Mouse (Mus musculus): ENCODE measurements at regions not wholly inside any gene's neighbourhood (a gene's known extent, or its start where the extent isn't known, plus 50 kb on each side); places are given as distances from the start of the nearest gene placed in this dataset.
"Not testable (repeated sequence)": the region's sequence is repeated elsewhere in the genome, so short reads cannot be mapped to it uniquely, and the experiment has no call there.

GRCm38 (mm10) chr15:52406156-52406885 lies 1478.4 kb upstream of the Gm7489 start:
- no peak for DNase-seq (ENCODE audit: low read depth, low spot score)

- peak; percentile 17 for DNase-seq (ENCODE audit: low read depth, low spot score)
Measured at GRCm38 (mm10) chr15:52412869-52413771, 1471.6 kb upstream of the Gm7489 start.

GRCm38 (mm10) chr15:52425976-52426375 lies 1458.7 kb upstream of the Gm7489 start:
- no peak for DNase-seq (ENCODE audit: low read depth, low spot score)

GRCm38 (mm10) chr15:52430491-52431158 lies 1454.1 kb upstream of the Gm7489 start:
- DNase-seq (ENCODE audit: low read depth, low spot score), result no peak

GRCm38 (mm10) chr15:52433639-52434038 lies 1451.1 kb upstream of the Gm7489 start:
- no peak for DNase-seq (ENCODE audit: low read depth, low spot score)

- DNase-seq (ENCODE audit: low read depth, low spot score), result no peak
Measured at GRCm38 (mm10) chr15:52438403-52438802, 1446.3 kb upstream of the Gm7489 start.

GRCm38 (mm10) chr15:52458782-52459181 lies 1425.9 kb upstream of the Gm7489 start:
- peak; percentile 81 for DNase-seq (ENCODE audit: low read depth, low spot score)

- no peak for DNase-seq (ENCODE audit: low read depth, low spot score)
Measured at GRCm38 (mm10) chr15:52459315-52459714, 1425.4 kb upstream of the Gm7489 start.

GRCm38 (mm10) chr15:52464226-52465138 lies 1420.2 kb upstream of the Gm7489 start:
- DNase-seq (ENCODE audit: low read depth, low spot score), result peak; percentile 25

GRCm38 (mm10) chr15:52478124-52478523 lies 1406.6 kb upstream of the Gm7489 start:
- DNase-seq (ENCODE audit: low read depth, low spot score), result not testable (repeated sequence)

GRCm38 (mm10) chr15:52480834-52481233 lies 1403.9 kb upstream of the Gm7489 start:
- DNase-seq (ENCODE audit: low read depth, low spot score), result no peak

- DNase-seq (ENCODE audit: low read depth, low spot score), result no peak
Measured at GRCm38 (mm10) chr15:52483598-52484165, 1401.0 kb upstream of the Gm7489 start.

- DNase-seq (ENCODE audit: low read depth, low spot score), result no peak
Measured at GRCm38 (mm10) chr15:52484276-52484675, 1400.4 kb upstream of the Gm7489 start.

- peak; percentile 63 for DNase-seq (ENCODE audit: low read depth, low spot score)
Measured at GRCm38 (mm10) chr15:52505278-52505831, 1379.4 kb upstream of the Gm7489 start.

GRCm38 (mm10) chr15:52506930-52507329 lies 1377.8 kb upstream of the Gm7489 start:
- DNase-seq (ENCODE audit: low read depth, low spot score), result peak; percentile 69

- DNase-seq (ENCODE audit: low read depth, low spot score), result no peak
Measured at GRCm38 (mm10) chr15:52508609-52509008, 1376.1 kb upstream of the Gm7489 start.

- no peak for DNase-seq (ENCODE audit: low read depth, low spot score)
Measured at GRCm38 (mm10) chr15:52510137-52510536, 1374.6 kb upstream of the Gm7489 start.

- no peak for DNase-seq (ENCODE audit: low read depth, low spot score)
Measured at GRCm38 (mm10) chr15:52536594-52536993, 1348.1 kb upstream of the Gm7489 start.

GRCm38 (mm10) chr15:52558682-52559081 lies 1326.0 kb upstream of the Gm7489 start:
- no peak for DNase-seq (ENCODE audit: low read depth, low spot score)

- no peak for DNase-seq (ENCODE audit: low read depth, low spot score)
Measured at GRCm38 (mm10) chr15:52564078-52564477, 1320.6 kb upstream of the Gm7489 start.
